Mouse (Mus musculus): Measurements from ENCODE around the gene Klk1b26. TPM values are rescaled to one million over a fixed set of nuclear protein-coding genes. Genes with fewer than 3 reads are reported as not detected.

The Klk1b26 gene
- polyA plus RNA-seq, 1 experiment from 2014 or later = not detected

Other genes with a start within 250 kb of the Klk1b26 start
- not detected in 2 replicates for gene Klk12, start 243.3 kb upstream of the Klk1b26 start, polyA plus RNA-seq (2015; fragmentation: Nextera tagmentation; extraction: Ambion mirVana)
- gene Klk11, start 237.6 kb upstream of the Klk1b26 start, polyA plus RNA-seq (2015; fragmentation: Nextera tagmentation; extraction: Ambion mirVana) = not detected in 2 replicates
- 0.17 and 0.36 TPM in 2 replicates for gene Klk10, start 231.1 kb upstream of the Klk1b26 start, polyA plus RNA-seq (2015; fragmentation: Nextera tagmentation; extraction: Ambion mirVana)
- not detected in 2 replicates for gene Klk9, start 220.3 kb upstream of the Klk1b26 start, polyA plus RNA-seq (2015; fragmentation: Nextera tagmentation; extraction: Ambion mirVana)
- gene Klk8, start 214.6 kb upstream of the Klk1b26 start, polyA plus RNA-seq (2015; fragmentation: Nextera tagmentation; extraction: Ambion mirVana) = 4.8 and 6.4 TPM in 2 replicates
- gene Klk7, start 200.9 kb upstream of the Klk1b26 start, polyA plus RNA-seq (2015; fragmentation: Nextera tagmentation; extraction: Ambion mirVana) = not detected in 2 replicates
- not detected in 2 replicates for gene Klk6, start 187.7 kb upstream of the Klk1b26 start, polyA plus RNA-seq (2015; fragmentation: Nextera tagmentation; extraction: Ambion mirVana)
- not detected in 2 replicates for gene Klk5, start 170.2 kb upstream of the Klk1b26 start, polyA plus RNA-seq (2015; fragmentation: Nextera tagmentation; extraction: Ambion mirVana)
- 0.24 and 0.59 TPM in 2 replicates for gene Klk4, start 131.0 kb upstream of the Klk1b26 start, polyA plus RNA-seq (2015; fragmentation: Nextera tagmentation; extraction: Ambion mirVana)
- not detected in 2 replicates for gene Klk15, start 78.4 kb upstream of the Klk1b26 start, polyA plus RNA-seq (2015; fragmentation: Nextera tagmentation; extraction: Ambion mirVana)
- not detected in 2 replicates for gene Klk1b8, start 61.5 kb upstream of the Klk1b26 start, polyA plus RNA-seq (2015; fragmentation: Nextera tagmentation; extraction: Ambion mirVana)
- not detected in 2 replicates for gene Klk1b1, start 45.4 kb upstream of the Klk1b26 start, polyA plus RNA-seq (2015; fragmentation: Nextera tagmentation; extraction: Ambion mirVana)
- gene Klk1b9, start 36.1 kb upstream of the Klk1b26 start, polyA plus RNA-seq (2015; fragmentation: Nextera tagmentation; extraction: Ambion mirVana) = not detected in 2 replicates
- gene Klk1b11, start 16.3 kb upstream of the Klk1b26 start, polyA plus RNA-seq (2015; fragmentation: Nextera tagmentation; extraction: Ambion mirVana) = not detected in 2 replicates
- gene Klk1b27, start 40.1 kb downstream of the Klk1b26 start, polyA plus RNA-seq (2015; fragmentation: Nextera tagmentation; extraction: Ambion mirVana) = not detected in 2 replicates
- gene Klk1b21, start 90.2 kb downstream of the Klk1b26 start, polyA plus RNA-seq (2015; fragmentation: Nextera tagmentation; extraction: Ambion mirVana) = not detected in 2 replicates
- not detected in 2 replicates for gene Klk1b22, start 100.5 kb downstream of the Klk1b26 start, polyA plus RNA-seq (2015; fragmentation: Nextera tagmentation; extraction: Ambion mirVana)
- gene Klk1b16, start 124.6 kb downstream of the Klk1b26 start, polyA plus RNA-seq (2015; fragmentation: Nextera tagmentation; extraction: Ambion mirVana) = not detected in 2 replicates
- gene Klk1b24, start 176.1 kb downstream of the Klk1b26 start, polyA plus RNA-seq (2015; fragmentation: Nextera tagmentation; extraction: Ambion mirVana) = not detected in 2 replicates
- not detected in 2 replicates for gene Klk1b3, start 186.0 kb downstream of the Klk1b26 start, polyA plus RNA-seq (2015; fragmentation: Nextera tagmentation; extraction: Ambion mirVana)
- not detected in 2 replicates for gene Klk1b4, start 195.3 kb downstream of the Klk1b26 start, polyA plus RNA-seq (2015; fragmentation: Nextera tagmentation; extraction: Ambion mirVana)
- gene Klk1b5, start 203.8 kb downstream of the Klk1b26 start, polyA plus RNA-seq (2015; fragmentation: Nextera tagmentation; extraction: Ambion mirVana) = not detected in 2 replicates
- not detected in 2 replicates for gene Klk1, start 213.2 kb downstream of the Klk1b26 start, polyA plus RNA-seq (2015; fragmentation: Nextera tagmentation; extraction: Ambion mirVana)
- gene Gm36864, start 224.0 kb downstream of the Klk1b26 start, polyA plus RNA-seq (2015; fragmentation: Nextera tagmentation; extraction: Ambion mirVana) = not detected in 2 replicates
- 0.72 and 1.2 TPM in 2 replicates for gene 1700028J19Rik, start 234.5 kb downstream of the Klk1b26 start, polyA plus RNA-seq (2015; fragmentation: Nextera tagmentation; extraction: Ambion mirVana)
- gene 2410002F23Rik, start 234.6 kb downstream of the Klk1b26 start, polyA plus RNA-seq (2015; fragmentation: Nextera tagmentation; extraction: Ambion mirVana) = 219 and 222 TPM in 2 replicates
- not detected in 2 replicates for gene Acp4, start 245.2 kb downstream of the Klk1b26 start, polyA plus RNA-seq (2015; fragmentation: Nextera tagmentation; extraction: Ambion mirVana)
- gene Gm15517, start 249.3 kb downstream of the Klk1b26 start, polyA plus RNA-seq (2015; fragmentation: Nextera tagmentation; extraction: Ambion mirVana) = not detected in 2 replicates